Mouse (Mus musculus) spleen, postnatal 4 days (tissue): ENCODE measurements around the gene Phlda3.

Source experiments
- DNase-seq, 2 experiments: peaks; one replicate each; pipeline ENCODE4 v3.0.0; 2022; ENCODE audit warnings: low spot score in 2 of 2

Phlda3 gene

GRCm38 (mm10) chr1:135793370-135794215 is 27.7 kb downstream of the Phlda3 start:
- DNase-seq: no peak

GRCm38 (mm10) chr1:135794216-135795134 is 28.6 kb downstream of the Phlda3 start:
- DNase-seq: no peak

DNA sequence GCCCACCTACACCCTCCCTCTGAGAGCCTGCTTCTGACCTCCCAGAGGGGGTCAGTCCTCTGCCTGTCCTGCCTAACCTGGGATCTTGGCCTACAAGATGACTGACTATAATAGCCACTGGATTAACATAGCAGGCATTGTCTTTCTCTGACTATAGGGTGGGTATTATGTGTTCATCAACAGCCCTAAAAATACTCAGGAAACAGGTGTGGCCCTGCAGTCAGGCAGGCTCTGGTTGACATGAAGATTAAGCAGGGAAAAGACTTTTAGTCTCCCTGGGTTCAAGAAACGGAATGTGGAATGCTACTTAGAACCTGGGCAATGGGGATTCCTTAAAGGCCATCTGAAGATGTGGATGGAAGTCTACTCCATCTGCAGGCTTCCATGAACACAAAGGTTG is 32.6 kb downstream of the Phlda3 start:
- no peak for DNase-seq

DNA sequence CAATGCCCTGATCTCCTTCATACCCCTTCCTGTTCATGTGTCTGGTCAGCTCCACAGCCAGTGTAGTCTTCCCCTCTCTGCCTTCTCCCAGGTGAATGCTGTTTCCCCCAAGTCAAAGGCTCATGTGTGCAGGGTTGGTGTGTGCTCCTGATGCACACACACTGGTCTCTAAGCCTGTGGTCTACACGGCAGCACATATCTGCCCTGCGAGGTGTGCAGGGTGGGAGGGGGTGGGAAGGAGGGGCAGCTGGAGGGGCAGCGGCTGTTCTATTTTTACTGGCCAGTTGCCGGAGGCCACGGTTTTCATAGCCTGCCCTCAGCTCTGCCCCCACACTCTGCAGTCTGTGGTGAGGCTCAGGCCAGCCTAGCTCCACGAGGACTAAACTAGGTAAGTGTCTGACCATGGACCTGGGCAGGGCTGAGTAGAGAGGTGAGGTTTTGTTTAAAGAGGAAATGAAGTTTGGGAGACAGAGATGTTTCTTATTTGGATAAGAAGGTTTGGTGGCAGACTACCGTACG is 33.2 kb downstream of the Phlda3 start:
- no peak for DNase-seq

DNA sequence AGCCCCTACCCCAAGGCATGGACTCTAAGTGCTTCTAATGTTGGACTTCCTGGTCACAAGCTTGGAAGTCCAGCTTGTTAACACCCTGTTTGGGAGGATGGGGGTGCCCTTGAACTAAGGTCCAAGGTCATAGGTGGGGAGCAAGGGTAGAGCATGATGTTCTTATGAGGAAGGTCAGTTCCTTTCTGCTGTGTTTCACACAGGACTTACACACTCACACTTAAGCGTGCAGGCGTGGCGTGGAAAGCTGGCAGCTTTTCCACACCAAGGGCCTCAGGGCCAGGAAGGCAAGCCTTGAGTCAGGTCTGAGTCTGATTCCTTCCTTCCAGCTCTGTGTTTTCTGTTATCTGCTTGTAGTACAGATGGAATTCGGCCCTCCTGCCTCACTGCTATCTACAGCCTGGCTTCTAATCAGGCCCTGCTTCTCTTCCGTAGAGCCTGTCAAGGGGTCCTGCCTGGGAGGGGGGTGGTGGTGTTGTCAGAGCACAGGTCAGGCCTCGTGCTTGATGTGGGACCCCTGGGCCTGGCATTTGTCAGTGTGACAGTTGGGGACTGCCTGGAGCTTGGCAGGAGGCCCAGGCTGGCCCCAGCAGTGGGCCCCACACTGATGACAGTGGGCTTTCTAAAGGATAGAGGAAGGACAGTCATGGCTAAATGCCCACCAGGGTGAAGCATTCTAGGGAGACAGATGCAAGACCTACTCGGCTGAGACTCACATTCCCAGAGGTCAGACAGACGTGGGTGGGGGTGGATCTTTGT is 34.5 kb downstream of the Phlda3 start:
- DNase-seq: no peak

GRCm38 (mm10) chr1:135807546-135807945 is 41.6 kb downstream of the Phlda3 start:
- DNase-seq: no peak

- no peak for DNase-seq
Measured at GRCm38 (mm10) chr1:135810180-135810579, 44.3 kb downstream of the Phlda3 start.

GRCm38 (mm10) chr1:135811016-135811646 is 45.2 kb downstream of the Phlda3 start:
- peak; percentile 77 to 95 for DNase-seq

- no peak for DNase-seq
Measured at GRCm38 (mm10) chr1:135812205-135812604, 46.3 kb downstream of the Phlda3 start.

DNA sequence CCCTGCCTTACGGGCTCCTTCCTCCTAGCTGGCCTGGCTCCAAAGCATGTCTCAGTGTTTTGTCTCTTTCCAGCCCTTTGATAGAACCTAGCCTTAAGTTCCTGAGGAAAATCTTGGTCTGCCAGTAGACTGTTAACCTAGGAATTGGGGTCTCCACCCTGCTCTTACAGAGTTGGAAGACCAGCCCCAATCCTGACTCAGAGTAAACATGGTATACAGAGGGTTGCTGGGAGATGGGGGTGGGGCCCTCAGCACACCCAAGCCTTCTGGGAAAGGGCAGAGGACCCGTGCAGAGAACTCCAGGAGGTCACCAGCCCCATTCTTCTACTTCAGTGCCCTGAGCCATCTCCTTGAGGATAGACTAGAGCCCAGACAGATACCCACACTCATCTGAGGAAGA is 46.7 kb downstream of the Phlda3 start:
- DNase-seq: no peak

DNA sequence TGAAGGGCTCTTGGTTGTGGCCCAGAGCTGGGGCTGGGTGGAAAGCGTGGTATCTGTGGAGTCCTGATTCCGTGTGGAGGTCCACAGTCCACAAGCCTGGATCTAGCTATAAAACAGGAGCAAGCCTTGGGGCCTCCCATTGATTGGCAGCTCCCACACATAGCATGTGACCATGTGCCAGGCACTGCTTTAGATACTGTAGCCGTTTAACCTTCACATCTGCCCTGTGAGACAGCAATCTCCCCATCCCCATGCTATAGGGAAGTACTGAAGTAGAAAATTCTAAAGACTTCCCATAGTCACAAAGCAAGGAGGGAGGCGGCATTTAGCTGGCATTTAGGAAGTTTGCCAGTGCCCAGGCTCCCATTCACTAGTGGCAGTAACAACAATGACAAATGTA is 47.2 kb downstream of the Phlda3 start:
- DNase-seq: no peak

- no peak for DNase-seq
Measured at GRCm38 (mm10) chr1:135813687-135814395, 47.9 kb downstream of the Phlda3 start.

GRCm38 (mm10) chr1:135814531-135814930 is 48.6 kb downstream of the Phlda3 start:
- DNase-seq: no peak

DNA sequence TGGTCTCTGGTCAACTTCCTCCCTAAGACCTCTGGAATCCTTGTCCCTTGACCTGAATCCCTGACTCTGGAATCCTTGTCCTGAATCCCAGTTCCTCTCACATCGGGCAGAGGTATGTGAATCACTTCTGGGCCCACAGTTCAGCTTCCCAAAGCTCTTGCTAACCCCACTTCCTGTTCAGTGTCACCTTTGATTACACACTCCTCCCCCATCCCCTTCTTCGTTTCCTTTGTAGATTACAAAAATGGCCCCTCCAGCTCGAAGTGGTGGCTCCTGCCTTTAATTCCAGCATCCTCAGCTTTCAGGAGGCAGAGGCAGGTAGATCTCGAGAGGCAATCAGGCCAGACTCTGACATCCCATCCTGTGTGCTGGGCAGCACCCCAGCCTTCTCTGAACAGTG is 51.7 kb downstream of the Phlda3 start:
- no peak for DNase-seq

- no peak for DNase-seq
Measured at GRCm38 (mm10) chr1:135818481-135819086, 52.7 kb downstream of the Phlda3 start, which contains the start of gene Lad1. TSS of gene Lad1 (plus strand) at chr1:135818598.
